Mouse (Mus musculus) adrenal gland, postnatal 25 days (tissue): ENCODE measurements at regions not wholly inside any gene's neighbourhood (a gene's known extent, or its start where the extent isn't known, plus 50 kb on each side); places are given as distances from the start of the nearest gene placed in this dataset.
A peak's percentile ranks its signal among the peaks of the same experiment; 100 is the strongest.
"Not testable (repeated sequence)": the region's sequence is repeated elsewhere in the genome, so short reads cannot be mapped to it uniquely, and the experiment has no call there.

Source experiments
- DNase-seq: peaks from one replicate; pipeline ENCODE4 v3.0.0; 2021; ENCODE audit warnings: mixed read lengths

DNA sequence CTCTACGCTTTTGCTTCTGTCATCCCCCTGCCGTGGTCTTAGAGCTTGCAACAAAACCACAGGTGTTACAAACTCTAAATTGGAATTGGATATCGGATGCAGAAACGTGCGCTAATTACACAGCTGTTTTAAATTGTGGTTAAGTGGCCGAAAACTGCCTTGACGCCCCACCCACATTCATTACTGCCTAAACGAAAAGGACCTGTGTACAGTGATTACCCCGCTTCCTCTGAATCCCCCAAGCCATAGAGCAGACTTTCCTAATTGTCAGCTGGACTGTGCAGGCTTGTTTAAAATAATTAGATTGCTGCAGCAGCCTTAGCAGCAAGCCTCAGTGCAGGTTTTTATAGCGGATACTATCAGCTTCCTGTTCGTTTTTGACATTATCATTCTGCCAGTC lies 94.7 kb downstream of the Cxxc4 start:
- DNase-seq = no peak

- no peak for DNase-seq
Measured at GRCm38 (mm10) chr3:134331499-134332153, 95.3 kb downstream of the Cxxc4 start.

GRCm38 (mm10) chr3:134339093-134339695 lies 102.9 kb downstream of the Cxxc4 start:
- not testable (repeated sequence) for DNase-seq

- no peak for DNase-seq
Measured at GRCm38 (mm10) chr3:134365948-134366347, 129.7 kb downstream of the Cxxc4 start.

DNA sequence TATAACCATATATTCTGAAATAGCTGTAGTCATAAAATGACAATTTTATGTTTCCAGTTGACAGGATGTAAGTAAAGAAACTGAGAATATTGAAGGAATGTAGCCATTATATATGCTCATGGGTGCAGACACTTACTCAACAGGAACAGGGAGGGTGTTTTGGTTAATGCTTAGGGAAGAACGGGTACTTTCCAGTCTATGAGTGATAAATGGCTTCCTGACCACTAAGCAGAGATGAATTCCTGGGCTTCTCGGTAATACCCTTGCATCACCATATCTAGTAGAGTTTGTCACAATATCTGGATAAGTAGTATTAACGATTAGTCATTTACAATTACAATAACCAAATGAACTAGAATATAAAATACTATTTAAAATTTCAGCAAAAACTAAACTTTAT lies 130.5 kb downstream of the Cxxc4 start:
- DNase-seq = no peak

DNA sequence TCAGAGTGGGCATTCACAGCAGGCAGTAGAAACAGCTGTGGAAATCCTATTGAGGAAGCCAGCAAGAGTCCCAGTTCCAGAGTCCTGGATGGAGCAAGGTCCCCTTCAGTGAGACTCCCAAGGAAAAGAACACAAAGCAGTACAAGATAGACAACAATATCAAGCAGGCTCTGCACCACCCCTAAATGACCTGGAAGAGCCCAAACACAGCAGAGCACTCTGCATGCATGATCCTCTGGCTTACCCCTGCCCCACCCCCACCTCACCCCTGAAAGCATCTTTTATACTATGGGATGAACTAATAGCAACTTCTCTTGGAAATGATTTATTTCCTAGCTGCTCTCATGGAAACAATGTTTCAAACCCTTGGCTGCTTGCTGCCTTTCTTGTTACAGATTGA lies 132.3 kb downstream of the Cxxc4 start:
- DNase-seq = no peak

GRCm38 (mm10) chr3:134369126-134369525 lies 132.8 kb downstream of the Cxxc4 start:
- no peak for DNase-seq

DNA sequence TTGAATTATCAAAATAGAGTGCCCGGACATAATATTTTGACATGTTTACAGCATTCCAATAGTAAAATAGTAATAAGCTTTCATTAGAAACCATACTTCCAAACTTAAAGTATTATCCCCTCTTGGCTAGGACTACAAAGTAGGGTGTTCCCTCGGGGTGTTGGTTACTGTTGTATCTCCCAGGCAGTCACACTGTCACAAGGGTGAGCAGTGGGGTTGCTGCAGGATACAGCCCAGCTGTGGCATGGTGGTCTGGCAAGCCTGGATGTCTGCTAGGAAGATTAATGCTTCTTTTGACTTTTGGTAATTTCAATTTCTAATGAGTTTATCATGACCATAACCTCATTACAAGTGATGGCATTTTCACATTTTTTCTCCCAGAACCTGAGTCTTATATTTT lies 143.3 kb downstream of the Cxxc4 start:
- no peak for DNase-seq

GRCm38 (mm10) chr3:134390472-134391336 lies 154.4 kb downstream of the Cxxc4 start:
- DNase-seq = peak; percentile 14

- no peak for DNase-seq
Measured at GRCm38 (mm10) chr3:134400395-134401090, 164.3 kb downstream of the Cxxc4 start.

GRCm38 (mm10) chr3:134415606-134416328 lies 179.5 kb downstream of the Cxxc4 start:
- no peak for DNase-seq

GRCm38 (mm10) chr3:134427633-134428032 lies 191.3 kb downstream of the Cxxc4 start:
- DNase-seq = no peak

DNA sequence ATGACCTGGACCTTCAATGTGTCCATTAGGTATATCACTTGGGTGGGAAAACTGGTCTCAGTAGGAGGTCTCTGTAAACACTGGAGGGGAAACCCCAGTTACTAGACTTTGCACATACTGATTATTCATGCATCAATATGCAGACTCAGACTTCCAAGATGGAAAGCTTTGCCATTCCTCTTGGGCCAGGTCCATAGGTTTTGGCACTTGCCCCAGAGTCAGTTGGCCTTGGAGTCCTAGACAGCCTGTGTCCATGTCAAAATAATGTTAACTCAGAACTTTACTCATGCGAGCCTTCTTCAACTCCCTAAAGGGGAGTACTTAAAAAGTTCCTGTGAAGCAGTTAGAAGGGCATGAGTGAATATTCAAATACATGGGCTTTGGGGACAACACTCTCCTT lies 230.3 kb downstream of the Cxxc4 start:
- DNase-seq = no peak

GRCm38 (mm10) chr3:134487280-134487679 lies 251.0 kb downstream of the Cxxc4 start:
- no peak for DNase-seq

GRCm38 (mm10) chr3:134489966-134490543 lies 253.8 kb downstream of the Cxxc4 start:
- DNase-seq = no peak

DNA sequence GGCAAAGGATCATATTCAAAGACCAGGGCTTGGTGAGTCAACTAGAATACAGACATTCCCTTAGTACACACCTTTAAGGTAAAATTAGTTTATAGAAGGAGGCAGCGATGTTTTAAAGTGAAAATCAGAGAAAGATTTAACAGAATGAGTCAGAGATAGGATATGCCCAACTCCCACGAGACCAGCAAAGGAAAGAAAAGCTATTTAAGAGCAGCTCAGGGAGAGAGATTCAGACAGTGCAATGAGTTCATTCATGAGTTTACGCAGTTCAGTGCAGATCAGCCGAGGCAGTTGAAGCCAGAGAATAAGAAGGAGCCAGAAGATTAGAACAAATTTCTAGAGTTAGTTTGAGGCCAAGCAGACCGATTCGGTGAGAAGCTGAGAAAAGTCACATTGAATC lies 273.4 kb downstream of the Cxxc4 start:
- DNase-seq = no peak

DNA sequence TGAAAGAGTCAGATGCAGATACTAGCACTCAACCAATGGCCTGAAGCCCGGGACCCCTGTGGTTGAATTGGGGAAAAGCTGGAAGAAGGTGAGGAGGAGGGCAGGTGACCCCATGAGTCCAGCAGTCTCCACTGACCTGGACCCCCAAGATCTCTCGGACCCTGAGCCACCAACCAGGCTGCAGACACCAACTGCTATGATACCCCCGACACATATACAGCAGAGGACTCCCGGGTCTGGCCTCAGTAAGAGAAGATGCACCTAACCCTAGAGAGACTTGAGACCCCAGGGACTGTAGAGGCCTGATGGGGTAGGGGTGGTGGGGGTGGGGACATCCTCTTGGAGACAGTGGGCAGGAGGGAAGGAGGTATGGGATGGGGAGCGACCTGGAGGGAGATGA lies 289.5 kb downstream of the Cxxc4 start:
- no peak for DNase-seq

- DNase-seq = no peak
Measured at GRCm38 (mm10) chr3:134560144-134560543, 268.7 kb upstream of the Tacr3 start.

- DNase-seq = no peak
Measured at GRCm38 (mm10) chr3:134578759-134579158, 250.0 kb upstream of the Tacr3 start.

- DNase-seq = no peak
Measured at GRCm38 (mm10) chr3:134588630-134589029, 240.2 kb upstream of the Tacr3 start.

GRCm38 (mm10) chr3:134602919-134603318 lies 225.9 kb upstream of the Tacr3 start:
- DNase-seq = no peak

DNA sequence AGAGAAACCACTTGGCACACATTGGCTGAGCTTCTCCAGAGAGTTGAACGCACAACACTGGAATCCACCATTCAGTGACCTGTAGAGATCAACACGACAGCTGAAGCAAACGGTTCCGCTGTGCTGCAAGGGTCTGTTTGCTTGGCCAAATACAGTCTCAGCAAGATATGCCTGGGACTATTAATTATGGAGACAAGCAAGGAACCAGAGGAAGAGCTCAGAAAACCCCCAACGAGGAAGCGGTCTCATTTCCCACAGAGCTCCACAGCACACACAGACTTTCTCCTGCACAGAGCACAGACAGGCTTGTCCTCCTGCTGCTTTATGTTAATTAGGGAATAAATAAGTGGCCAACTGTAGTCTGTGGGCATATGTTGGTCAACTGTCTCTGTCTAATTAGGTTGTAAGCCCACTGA lies 223.4 kb upstream of the Tacr3 start:
- no peak for DNase-seq
